Mouse (Mus musculus): Measurements from ENCODE around the gene Copa.

- TF ChIP-seq CTCF (IDR thresholded peaks at IDR 0.05; ENCODE audit: low read depth, low read length) (no peak), EP300 (IDR thresholded peaks at IDR 0.05; ENCODE audit: insufficient read depth, low read depth, low read length) (no peak), POLR2A (IDR thresholded peaks at IDR 0.05; ENCODE audit: insufficient read depth, low read length) (no peak)
Observed at GRCm38 (mm10) chr1:172122671-172123070, 40.3 kb downstream of the Copa start.

Measured in ES-Bruce4 (cell line).